Mouse (Mus musculus) T-helper 17 cell (primary cell): ENCODE results near the gene Cd247.

Experiments
- in situ Hi-C, 2 experiments: fragments of 300-600 bp; cut with MboI, MseI; formaldehyde crosslinking; loops; 1 replicate in 1 of 2; 2 replicates in 1 of 2; pipeline ENCODE4 v1.15.1; 2025; ENCODE audit warnings: high pct_unique_total_duplicates in 2 of 2

The Cd247 gene

DNA sequence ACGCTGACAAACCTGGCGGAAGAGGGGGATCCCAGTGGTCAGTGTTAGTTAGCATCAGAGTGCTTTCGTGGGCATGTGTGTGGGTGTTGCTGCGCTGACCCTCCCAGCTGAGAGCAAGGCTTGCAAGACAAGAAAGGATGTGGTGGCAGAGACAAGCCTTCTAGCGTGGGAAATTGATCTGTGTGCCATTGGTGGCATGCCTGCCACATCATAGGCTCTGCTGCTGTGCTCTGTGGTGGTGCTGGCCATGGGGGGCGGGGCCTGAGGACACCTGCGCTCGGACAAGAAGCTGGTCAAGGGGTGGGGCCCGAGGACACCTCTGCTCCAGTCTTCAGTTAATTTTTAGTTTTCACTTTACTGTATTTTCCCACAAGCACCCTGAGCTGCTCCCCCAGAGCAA lies 27.9 kb downstream of the Cd247 start:
- in situ Hi-C loops, result loop anchor here (25.0 kb wide), 1 partner anchor 1446 kb away; no protein-coding TSS in a partner anchor

DNA sequence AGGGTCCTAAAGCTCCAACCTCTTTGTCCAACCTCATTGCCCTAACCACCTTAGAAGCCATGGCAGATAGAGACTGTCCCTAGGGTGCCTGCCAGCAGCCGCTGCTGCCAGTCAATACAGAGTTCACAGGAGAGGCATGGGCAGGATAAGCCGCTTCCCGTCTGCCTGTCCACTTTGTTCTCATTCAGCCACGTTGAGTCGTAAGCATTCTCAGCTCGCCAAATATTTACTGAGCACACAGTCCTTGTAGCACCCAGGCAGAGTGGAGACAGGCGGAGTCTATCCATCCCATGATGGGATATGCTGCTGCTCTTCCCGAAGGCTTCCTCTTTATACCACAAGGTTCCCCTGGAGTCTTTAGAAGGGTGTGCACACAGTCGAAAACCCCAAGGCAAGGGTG lies 28.8 kb downstream of the Cd247 start:
- in situ Hi-C loops, result loop anchor here (25.0 kb wide), 1 partner anchor 1445 kb away; no protein-coding TSS in a partner anchor

DNA sequence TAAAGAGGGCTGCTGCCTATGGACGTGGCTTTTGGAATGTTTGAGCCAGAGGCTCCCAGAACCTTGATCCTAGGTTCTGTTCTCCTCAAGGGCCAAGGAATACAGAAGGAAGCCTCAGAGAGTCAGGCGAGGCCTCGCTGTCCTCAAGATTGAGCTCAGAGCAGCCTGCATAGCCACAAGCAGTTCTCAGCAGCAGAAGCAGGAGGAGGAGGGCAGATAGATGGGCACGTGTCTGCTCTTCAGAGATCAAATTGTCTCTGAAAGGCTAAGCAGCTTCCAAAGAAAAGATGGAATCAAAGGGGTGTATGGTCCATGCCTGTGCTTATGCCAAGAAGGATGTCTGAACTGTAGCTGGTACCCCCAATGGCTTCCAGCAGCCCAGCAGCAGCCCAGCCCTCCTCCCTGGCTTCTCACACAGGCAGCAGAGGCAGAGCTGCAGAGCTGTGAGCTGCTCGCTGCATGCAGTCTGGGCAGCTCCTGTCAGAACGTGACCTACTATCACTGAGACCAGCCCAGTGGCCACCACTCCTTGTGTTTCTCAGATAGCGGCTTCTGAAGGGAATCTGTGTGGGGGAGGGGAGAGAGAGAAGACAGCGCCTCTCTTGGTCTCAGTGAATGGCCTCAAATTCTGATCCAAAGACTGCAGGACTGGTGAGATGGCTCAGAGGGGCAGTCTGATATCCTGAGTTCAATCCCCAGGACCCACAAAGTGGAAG lies 29.8 kb downstream of the Cd247 start:
- in situ Hi-C loops, result loop anchor here (25.0 kb wide), 1 partner anchor 1444 kb away; no protein-coding TSS in a partner anchor

DNA sequence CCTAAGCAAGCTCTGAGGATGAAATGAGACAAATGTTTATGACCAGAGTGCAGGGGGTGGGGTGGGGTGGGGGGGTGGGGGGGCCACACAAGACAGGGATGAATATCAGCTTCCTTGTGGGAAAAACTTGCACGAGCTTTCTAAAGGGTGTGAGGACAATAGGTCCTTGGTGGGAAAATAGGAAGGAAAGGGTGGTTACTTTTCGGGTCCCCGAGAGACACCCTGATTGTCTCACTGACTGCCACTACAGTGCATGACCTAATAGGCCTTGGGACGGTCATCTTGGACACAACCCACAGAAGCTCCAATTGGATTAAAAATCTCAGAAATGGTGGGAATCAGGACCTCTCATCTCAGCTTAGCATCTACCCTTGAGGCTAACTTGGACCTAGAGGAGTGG lies 30.7 kb downstream of the Cd247 start:
- in situ Hi-C loops, result loop anchor here (25.0 kb wide), 1 partner anchor 1443 kb away; no protein-coding TSS in a partner anchor

DNA sequence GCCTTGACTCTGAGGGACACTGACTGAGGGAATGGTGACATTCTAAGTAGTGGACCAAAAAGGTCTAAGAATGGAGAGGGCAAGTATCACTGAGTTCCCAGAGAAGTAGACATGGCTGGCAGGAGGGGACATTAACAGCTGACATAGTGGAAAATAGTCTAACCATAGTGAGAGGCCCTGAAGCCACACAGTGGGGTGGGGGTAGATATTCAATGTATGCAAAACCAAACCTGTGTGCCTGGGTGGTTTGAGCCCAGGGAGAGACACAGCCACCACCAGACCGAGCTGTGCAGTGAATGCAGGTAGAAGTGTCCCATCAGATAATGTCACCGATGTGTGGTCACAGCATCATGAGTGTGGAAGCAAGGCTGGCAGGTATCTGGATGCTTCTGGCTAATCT lies 33.5 kb downstream of the Cd247 start:
- in situ Hi-C loops, result loop anchor here (10.0 to 25.0 kb wide), 2 partner anchors 1440 to 1507 kb away; no protein-coding TSS in a partner anchor

DNA sequence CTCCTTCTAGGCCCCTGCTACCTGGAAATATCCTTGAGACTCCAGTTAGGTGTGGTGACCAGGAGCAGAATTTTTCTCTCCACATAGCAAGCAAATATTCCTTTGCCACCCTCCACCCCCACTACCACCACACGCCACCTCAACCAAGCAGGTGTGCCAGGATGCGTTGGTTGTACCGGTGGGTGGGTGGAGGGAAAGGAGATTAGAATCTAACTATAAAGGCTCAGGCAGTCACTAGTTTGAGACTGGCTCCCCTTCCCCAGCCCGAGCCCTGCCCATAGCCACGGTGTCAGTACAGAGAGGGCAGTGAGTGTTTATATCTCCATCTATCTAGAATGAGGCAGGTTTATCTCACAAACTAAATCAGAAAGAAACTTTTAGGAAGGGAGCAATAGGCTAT lies 39.7 kb downstream of the Cd247 start:
- in situ Hi-C loops, result loop anchor here in 1 of 2 experiments (10.0 to 25.0 kb wide), 3 partner anchors 841 to 1566 kb away; no protein-coding TSS in a partner anchor

DNA sequence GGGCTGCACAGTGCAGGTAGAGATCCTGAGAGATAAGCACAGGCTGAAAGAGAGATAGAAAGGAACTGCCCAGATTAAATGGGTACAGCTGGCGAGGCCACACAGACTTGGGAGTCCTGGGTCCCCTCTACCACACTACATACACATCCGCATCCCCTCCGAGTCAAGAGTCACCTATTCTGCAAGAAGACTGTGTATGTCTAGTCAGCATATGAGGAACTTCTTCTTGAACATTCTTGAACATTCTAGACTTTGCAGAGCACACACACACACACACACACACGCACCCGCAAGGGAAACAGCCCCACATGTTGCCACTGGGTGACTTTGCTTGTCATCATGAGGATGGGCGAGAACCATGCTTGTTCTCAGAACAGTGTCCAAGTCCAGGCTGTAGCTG lies 40.1 kb downstream of the Cd247 start:
- in situ Hi-C loops, result loop anchor here in 1 of 2 experiments (10.0 to 25.0 kb wide), 3 partner anchors 841 to 1566 kb away; no protein-coding TSS in a partner anchor

DNA sequence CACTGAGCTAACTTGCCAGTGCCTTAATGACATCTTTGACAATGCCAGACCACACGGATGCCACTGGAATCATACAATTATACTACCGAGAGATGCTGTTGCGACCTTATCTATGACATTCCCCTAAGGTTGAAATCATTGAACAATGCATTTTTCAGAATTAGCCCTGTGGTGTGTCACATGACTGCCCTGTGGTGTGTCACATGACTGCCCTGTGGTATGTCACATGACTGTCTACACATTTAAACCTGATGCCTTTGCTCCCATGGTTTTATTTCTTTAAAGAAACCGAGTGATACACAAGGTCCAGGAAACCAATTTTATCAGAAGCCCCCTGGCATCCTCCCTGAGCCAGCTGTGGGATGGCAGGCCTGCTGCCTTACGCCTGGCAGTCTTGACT lies 41.4 kb downstream of the Cd247 start:
- in situ Hi-C loops, result loop anchor here in 1 of 2 experiments (10.0 to 25.0 kb wide), 3 partner anchors 843 to 1568 kb away; no protein-coding TSS in a partner anchor

DNA sequence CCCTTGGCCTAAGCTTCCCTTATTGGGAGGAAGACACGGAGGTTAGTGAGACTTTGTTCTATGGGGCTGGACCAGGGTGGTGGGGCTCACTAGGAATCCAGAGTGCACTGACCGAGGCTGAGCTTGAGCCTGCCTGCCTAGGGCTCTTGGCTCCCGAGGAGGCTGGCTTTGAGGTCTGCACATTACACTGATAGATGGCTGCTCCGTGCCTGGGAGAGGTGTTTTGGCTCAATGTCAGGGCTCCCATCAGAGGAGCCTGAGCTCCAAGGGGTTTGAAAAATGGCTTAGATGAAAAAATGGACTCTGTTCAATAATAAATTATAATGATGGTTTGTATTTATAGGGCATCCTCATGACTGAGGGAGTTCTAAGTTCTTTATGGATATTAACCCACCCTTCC lies 44.8 kb downstream of the Cd247 start:
- in situ Hi-C loops, result loop anchor here in 1 of 2 experiments (25.0 kb wide), 2 partner anchors 846 to 1571 kb away; no protein-coding TSS in a partner anchor

DNA sequence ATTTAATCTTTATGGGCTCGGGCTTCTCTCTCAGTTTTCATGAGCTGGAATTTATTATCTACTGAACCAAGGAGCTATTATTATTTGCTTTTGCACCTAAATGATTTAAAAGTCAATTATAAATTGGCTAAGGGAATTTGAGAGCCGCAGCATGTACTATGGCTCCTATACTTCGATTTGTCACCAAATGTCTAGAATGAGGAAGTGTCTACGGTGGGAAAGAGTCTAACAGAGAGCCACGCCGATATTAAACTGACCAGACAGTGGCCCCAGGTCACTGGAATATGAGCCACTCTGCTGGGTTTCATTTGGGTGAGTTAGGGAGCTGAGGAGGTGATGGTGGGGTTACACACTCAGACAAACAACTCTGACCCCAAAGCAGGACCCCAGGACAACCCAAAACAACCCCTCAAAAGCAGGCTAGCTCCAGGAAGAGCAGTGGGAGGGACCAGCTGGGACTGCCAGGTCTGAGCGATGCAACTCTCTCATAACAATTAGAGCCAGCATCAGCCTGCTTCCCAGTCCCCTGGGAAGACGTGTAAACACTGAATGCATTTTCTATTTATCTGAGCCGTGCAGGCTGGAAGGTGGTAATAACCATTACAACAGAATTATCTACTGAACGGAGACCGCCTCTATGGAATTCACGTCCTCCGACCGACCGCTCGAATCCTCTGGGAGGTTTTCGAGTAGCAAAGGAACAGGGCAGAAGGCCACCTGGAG lies 45.6 kb downstream of the Cd247 start:
- in situ Hi-C loops, result loop anchor here in 1 of 2 experiments (25.0 kb wide), 2 partner anchors 847 to 1572 kb away; no protein-coding TSS in a partner anchor

DNA sequence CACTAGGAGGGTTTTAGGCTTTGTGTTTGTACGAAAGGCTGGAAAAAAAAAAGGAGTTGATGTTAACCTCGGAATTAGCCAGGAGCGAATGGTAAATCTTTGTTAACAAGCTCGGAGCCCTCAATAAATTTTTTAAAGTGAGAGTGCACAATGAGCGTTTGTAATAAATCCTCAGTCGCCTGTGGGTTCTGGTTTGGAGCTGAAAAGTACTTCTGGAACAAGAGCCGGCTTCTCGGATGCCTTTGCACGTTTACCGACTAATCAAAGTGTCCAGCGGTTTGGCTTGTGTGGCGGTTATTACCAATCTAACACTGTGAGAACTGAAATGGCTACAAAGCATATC lies 46.1 kb downstream of the Cd247 start:
- in situ Hi-C loops, result loop anchor here in 1 of 2 experiments (25.0 kb wide), 2 partner anchors 847 to 1572 kb away; no protein-coding TSS in a partner anchor

DNA sequence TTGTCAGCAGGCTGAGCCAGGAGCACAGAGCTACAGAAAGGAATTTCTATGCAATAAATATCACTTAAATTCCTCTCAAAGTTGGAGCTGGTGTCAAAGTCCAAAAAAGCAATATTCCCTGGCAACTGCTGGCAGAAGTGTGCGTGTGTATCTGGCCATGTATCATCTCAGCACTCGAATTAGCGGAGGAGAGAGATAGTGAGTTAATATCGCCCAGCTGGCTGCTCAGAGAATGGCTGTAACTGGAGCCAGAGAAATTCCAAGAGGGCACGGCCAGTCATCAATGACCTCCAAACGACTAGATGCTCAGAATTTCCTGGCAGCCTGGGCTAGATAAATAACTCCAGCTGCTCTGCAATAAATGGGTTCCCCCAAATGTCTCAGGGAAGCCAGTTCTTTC lies 48.0 kb downstream of the Cd247 start:
- in situ Hi-C loops, result loop anchor here in 1 of 2 experiments (25.0 kb wide), 2 partner anchors 849 to 1574 kb away; no protein-coding TSS in a partner anchor

DNA sequence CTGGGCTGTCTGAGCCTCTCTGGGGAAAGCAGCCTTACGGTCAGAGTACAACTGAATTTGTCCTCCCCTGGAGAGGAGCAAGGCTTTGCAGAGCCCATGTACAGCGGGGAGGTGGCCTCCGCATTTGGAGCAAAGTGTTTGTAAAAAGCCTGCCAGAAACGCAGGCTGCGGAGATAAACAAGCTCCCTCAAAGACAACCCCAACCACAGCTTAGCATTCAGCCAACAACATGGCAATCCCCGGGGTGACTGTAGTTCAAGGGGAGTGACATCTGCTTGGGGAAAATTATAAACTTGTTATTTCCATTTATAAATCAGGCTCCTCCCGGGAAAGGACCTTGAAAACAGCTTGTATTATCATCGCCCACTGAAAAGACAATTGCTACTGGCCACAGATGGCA lies 49.1 kb downstream of the Cd247 start:
- in situ Hi-C loops, result loop anchor here in 1 of 2 experiments (25.0 kb wide), 2 partner anchors 850 to 1575 kb away; no protein-coding TSS in a partner anchor

DNA sequence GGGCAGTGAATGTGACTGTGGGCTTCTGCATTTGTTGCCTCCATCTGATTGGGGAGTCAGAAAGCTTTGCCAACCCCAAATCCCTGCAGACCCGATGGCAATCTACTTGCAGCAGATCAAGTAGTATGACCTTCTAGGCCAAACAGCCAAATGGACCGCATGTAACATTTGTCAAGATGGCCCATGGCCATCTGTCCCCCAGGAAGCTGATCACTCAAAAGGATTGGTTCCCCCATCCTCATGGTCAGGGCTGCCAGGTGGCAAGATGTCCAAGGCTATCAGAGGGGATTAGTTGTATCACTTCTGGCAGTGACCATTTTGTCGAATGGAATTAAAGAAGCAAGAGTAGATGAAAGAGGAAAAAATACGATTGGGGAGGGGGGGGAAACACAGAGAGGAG lies 50.7 kb downstream of the Cd247 start:
- in situ Hi-C loops, result loop anchor here in 1 of 2 experiments (25.0 kb wide), 2 partner anchors 852 to 1577 kb away; no protein-coding TSS in a partner anchor

DNA sequence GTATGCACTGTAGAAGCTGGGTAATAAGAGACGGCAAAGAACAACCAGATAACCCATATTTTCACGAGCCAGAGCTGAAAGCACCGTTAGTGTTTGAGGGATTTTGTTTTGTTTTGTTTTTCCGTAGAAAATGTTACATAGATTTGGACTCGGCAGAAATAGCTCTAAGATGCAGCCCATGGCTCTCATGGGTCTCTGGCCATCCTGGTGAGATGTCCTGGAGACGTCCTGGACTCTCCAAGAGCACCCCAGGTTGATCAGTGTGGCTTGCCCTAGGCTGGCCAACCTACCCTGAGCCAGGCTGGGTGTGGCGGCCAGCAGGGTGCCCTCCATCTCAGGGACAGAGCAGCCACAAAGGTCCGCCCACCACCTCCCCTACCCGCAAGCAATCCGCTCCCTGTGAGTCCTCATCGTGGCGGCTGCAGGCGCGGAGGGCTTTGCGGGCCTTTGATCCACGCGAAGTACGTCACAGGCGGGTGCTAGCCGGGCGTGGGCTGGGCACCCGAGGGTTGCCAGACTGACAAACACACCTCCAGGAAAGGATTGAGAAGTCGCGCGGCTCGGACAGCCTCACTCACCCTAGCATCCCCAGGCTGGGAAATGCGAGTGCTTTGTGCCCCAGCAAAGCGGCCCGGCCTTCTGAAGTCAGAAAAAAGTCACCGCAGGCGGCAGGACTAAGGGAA lies 52.2 kb downstream of the Cd247 start:
- in situ Hi-C loops, result loop anchor here in 1 of 2 experiments (25.0 kb wide), 2 partner anchors 853 to 1578 kb away; no protein-coding TSS in a partner anchor

DNA sequence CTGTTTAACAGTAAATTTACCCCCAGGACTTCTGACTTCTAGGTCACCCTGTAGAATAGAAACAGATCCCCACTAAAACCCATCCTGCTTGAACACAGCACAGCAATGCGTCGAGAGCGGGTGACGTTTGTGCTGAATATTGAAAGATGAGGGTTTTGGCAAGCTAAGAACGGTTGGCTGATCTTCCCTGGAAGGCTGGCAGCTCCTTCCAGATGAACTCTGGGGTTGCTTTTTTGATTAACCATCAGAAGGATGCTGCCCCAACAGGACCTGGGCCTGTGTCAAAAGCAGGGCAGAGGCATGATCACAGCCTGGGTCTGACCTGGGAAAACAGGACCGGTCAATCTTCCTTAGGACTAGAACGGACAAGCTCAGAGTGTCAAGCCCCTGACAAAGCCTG lies 53.7 kb downstream of the Cd247 start:
- in situ Hi-C loops, result loop anchor here in 1 of 2 experiments (25.0 kb wide), 2 partner anchors 855 to 1580 kb away; no protein-coding TSS in a partner anchor

DNA sequence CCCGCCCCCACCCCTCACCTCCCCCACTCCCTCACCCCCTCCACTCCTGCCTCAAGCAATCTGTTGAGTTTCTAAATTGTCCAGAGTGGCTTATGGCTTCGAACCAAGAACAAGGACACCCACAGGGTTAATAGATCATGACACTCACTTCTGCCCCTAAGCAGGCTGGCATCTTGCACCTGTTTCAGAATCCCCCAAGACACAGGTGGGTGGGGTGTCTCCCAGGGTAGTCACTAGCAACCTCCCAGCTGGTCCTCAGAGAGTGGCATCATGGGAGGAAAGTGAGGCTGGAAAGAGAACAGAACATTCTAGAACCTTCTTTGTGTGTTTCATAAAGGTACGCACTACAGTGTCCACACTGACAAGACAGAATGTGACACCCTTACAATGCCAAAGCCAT lies 55.1 kb downstream of the Cd247 start:
- in situ Hi-C loops, result loop anchor here in 1 of 2 experiments (25.0 kb wide), 2 partner anchors 856 to 1581 kb away; no protein-coding TSS in a partner anchor

DNA sequence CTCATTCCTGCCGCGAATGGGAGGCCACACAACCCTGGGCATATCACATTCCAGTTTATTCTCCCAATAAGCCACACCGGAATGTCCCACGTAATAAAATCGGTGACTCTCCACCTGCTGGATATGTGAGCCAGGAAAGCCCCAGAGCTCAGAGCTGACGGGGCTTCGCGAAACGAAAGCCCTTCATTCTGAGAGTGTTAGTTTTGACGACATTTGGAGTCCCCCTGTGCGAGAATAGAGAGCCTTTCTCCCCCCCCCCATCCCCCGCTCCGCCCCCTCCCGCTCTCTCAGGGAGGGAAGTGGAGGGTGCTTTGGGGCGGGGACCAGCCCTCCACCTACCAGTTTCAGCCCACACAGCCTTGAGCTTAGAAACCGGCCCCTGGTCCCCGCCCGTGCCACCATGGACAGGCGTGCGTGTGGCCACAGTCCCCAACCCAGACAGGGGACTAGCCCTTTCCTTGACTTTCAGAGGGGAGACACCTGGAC lies 56.0 kb downstream of the Cd247 start:
- in situ Hi-C loops, result loop anchor here in 1 of 2 experiments (25.0 kb wide), 2 partner anchors 857 to 1582 kb away; no protein-coding TSS in a partner anchor

DNA sequence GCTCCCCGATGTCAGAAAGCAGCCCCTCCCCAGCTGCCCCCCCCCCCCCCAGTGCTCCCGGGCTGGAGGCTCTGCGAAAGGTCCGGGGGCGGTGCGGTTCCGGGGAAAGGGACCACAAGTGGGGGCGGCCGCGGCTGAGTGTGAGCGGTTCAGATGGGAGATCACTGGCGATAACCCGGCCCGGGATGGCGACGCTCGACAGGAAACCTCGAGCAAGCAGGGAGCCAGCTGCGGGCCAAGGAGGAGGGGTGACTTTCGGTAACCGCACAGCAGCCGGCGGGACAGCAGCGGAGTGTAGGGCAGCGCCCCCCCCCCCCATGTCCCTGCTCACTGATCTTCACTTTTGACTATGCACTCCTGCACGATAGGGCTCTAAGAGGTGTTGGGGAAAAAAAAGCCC lies 56.5 kb downstream of the Cd247 start:
- in situ Hi-C loops, result loop anchor here (5.0 to 25.0 kb wide), 4 partner anchors 33 to 1583 kb away; no protein-coding TSS in a partner anchor

DNA sequence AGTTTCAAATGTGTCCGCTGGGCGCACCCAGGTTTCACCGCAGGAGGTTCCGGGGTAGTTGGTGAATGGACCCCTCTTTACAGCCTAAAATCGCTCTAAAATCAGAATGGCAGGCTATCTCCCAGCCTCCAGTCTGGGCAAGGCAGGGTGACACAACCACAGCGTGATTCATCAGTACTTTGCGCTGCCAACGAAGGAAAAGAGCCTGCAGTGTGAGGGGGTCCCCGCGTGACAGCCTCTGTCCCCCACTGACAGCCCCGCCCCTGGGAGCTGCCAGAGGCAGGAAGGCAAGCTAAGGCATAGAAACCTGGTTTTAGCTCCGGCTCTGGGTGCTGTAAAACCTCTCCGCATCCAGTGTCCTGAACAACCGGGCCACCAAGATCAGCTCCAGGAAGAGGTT lies 56.9 kb downstream of the Cd247 start:
- in situ Hi-C loops, result loop anchor here (5.0 to 25.0 kb wide), 4 partner anchors 33 to 1583 kb away; no protein-coding TSS in a partner anchor
